Mouse (Mus musculus) activated CD4-positive, CD25-positive, alpha-beta regulatory T cell, adult 4 months (primary cell): ENCODE measurements around the gene Spon1. TPM values are rescaled to one million over a fixed set of nuclear protein-coding genes. Genes with fewer than 3 reads are reported as not detected.
A peak's percentile ranks its signal among the peaks of the same experiment; 100 is the strongest.

Experiments used
- ATAC-seq: one replicate; pipeline ENCODE4 v1.8.0; 2017
- polyA plus RNA-seq, 2 experiments: library from polyadenylated mRNA; unstranded; fragments of 100-300 nt; shearing (Covaris generic); gene quantifications; one replicate each; pipeline ENCODE4 v1.2.1; 2017

The Spon1 gene
- polyA plus RNA-seq, result 1 to 10 TPM in 1 of 2 experiments, under 1 TPM in 1; 0.99 to 1.8 TPM

DNA sequence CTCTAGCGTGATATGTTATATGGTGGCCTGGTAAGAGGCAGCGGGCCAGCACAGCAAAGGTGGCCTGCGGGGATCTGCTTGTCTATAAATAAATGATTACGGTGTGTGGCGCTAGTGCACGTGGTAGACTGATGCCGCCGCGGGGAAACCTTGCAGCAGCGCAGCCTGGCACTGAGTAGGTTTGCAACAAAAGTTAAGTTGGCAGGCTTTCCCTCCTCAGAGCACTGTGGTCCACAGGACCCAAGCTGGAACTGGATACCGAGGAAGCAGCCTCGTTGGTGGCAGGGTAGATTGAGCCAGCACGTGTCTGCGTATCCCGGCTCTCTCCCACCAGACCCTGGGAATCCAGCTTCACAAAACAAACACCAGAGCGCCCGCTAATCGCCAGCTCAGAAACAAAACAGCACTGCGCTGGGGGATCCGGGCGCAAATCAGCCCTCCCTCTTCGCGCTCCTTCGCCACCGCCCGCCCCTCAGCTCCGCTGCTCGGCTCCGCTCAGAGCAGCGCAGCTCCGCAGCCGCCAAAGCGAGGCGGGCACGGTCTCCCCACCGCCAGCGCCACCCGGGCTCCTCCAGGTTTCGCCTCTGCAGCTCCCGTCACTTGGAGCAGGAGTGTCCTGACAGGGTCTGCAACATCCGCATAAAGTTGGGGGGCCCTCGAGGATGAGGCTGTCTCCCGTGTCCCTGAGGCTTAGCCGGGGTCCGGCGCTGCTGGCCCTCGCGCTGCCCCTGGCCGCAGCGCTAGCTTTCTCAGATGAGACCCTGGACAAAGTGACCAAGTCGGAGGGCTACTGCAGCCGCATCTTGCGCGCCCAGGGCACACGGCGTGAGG is at the start of gene Spon1:
Spon1 (plus strand) TSS at position 332 of the 831 bp plus-strand sequence.
- ATAC-seq, result no peak

DNA sequence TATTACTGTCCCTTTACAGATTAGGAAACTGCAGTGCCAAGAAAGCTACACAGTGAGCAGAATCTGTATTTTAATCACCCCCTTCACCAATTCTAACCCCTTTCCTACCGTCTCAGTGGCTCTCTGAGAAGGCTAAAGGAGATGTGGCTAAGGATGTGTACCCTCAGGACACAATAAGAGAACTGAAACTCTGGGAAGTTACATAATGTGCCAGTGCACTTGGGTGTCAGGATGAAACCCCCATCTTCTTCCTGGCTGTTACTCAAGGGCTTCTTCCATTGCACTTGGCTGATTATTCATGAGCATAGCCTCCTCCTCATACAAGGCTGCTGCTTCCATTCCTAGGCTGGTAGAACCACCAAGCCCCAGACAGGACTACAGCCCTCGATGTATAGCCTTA is 43.8 kb upstream of the Spon1 start:
- no peak for ATAC-seq

DNA sequence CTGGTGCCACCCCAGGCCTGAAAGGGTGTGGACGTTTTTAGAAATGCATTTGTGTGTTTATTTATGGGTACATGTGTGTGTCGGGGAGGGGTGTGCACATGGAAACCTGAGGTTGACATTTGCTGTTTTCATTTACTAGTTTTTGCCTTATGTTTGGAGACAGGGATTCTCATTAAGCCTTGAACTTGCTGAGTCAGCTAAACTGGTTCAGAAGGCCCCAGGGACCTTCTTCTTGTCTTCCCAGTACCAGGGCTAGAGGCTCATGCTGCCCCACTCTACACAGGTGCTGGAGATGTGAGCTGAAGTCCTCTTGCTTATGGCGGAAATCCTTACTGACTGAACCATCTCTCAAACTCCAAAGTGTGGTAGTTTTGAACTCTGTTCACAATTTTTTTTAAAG is 41.9 kb upstream of the Spon1 start:
- no peak for ATAC-seq

GRCm38 (mm10) chr7:113727999-113728713 is 37.6 kb upstream of the Spon1 start:
- no peak for ATAC-seq

DNA sequence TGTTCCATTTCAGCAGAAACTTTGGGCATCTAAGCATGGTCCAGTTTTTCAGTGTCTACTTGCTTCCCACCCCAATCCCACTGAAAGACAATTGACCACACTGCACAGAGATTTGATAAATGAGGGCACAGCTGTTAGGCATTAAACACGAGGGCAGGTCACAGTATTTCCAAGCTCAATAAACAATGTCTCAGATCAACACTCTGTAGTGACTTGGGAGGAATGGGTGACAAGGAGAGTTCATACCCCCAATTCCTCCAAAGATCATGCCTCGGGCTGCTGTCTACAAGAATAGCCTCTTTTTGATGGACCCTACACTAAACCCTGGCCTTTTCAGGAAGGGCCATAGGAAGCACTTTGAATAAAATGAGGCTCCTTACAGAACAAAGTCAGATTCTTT is 36.9 kb upstream of the Spon1 start:
- ATAC-seq, result no peak

GRCm38 (mm10) chr7:113730406-113731247 is 35.2 kb upstream of the Spon1 start:
- ATAC-seq, result no peak

- ATAC-seq, result no peak
Observed at GRCm38 (mm10) chr7:113737790-113738362, 27.9 kb upstream of the Spon1 start.

- ATAC-seq, result no peak
Observed at GRCm38 (mm10) chr7:113739181-113739580, 26.6 kb upstream of the Spon1 start.

DNA sequence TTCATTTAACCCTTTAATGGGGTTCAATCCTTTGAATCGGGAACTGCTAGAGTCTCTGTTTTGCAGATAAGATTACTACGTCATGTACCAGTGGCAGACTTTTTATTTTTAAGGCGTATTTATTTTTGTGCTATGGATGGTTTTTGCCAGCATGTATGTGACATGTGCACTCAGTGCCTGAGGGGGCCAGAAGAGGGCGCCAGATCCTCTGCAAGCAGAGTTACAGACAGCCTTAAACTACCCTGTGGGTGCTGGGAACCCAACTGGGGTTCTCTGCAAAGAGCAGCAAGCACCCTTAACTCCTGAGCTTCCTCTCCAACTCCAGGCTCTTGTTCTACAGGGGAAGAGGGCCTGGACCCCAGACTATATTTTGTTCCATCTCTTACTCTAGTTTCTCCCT is 23.2 kb upstream of the Spon1 start:
- ATAC-seq, result no peak

GRCm38 (mm10) chr7:113743982-113744381 is 21.8 kb upstream of the Spon1 start:
- ATAC-seq, result no peak

- ATAC-seq, result no peak
Observed at GRCm38 (mm10) chr7:113756616-113757015, 9.2 kb upstream of the Spon1 start.

DNA sequence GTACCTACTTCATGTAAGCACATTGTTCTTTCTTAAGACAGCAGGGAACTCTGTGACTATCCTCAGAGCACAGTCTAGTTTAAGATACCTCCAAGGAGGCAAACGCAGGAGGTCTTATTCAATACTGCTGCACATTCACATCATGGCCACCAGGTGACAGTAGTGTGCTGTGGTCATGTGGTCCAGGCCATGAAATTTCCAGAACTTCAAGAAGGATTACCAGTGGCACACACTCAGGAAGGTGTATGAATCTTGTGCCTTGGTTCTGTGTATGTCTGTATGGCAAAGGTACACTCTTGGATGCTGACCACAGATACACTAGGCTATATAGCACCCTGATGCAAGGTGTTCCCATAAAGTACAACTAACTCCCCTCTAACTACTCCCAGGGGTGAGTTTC is 6.6 kb upstream of the Spon1 start:
- ATAC-seq, result no peak

DNA sequence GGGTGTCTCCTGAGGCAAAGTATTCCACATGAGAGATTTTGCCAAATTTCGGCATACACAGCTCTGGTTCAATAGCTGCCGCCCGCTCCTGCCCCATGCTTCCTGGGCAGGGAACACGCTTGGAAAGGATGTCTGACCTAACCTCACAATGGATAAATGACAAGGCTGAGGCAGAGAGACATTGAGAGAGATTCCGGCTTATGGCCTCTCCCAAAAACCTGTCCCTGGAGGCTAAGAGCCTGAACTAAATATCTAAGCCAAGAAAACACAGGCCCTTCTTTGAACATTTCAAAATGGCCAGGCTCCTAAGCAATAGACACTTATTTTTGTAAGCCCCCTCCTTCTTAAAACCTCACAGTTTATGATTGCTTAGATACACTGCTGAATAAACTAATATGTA is 665 bp upstream of the Spon1 start:
- no peak for ATAC-seq

- no peak for ATAC-seq
Observed at GRCm38 (mm10) chr7:113766498-113766941, 722 bp downstream of the Spon1 start.

GRCm38 (mm10) chr7:113767546-113767945 is 1.7 kb downstream of the Spon1 start:
- no peak for ATAC-seq

DNA sequence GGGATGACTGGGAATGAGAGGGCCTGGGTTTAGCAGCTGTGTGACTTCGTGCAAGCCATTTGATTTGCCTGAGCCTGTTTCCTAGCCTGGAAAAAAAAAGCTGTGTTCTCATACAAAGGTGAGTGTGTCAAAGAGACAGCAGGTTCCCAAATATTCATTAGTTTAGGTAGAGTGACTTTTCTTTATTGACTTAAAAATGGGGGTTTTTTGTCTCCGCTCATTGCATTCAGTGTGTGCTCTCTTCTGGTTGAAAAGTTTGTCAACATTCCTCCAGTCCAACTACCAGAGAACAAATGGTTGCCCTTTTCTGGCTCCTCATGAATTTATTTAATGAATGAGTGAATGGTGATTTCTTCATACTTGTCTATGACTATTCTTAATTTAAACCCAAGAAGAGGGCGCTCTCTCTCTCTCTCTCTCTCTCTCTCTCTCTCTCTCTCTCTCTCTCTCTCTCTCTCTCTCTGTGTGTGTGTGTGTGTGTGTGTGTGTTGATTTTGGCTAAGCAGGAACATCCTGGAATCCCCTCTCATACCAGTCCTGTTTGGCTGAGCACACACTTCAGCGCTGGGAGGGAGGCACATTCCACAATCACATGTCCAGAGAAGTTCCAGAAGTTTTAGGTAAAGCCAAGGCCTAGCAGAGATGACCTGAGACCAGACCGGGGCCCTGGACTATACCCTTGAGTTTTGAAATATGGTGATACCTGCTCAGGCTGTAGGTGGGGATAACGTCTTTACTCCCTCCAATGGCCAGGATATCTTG is 2.6 kb downstream of the Spon1 start:
- ATAC-seq, result no peak

- no peak for ATAC-seq
Observed at GRCm38 (mm10) chr7:113769281-113769680, 3.5 kb downstream of the Spon1 start.

GRCm38 (mm10) chr7:113772135-113772534 is 6.3 kb downstream of the Spon1 start:
- no peak for ATAC-seq

GRCm38 (mm10) chr7:113773436-113773835 is 7.6 kb downstream of the Spon1 start:
- ATAC-seq, result peak; percentile 65

GRCm38 (mm10) chr7:113774039-113774438 is 8.2 kb downstream of the Spon1 start:
- no peak for ATAC-seq

- ATAC-seq, result no peak
Observed at GRCm38 (mm10) chr7:113774906-113775305, 9.1 kb downstream of the Spon1 start.

- no peak for ATAC-seq
Observed at GRCm38 (mm10) chr7:113778546-113778945, 12.7 kb downstream of the Spon1 start.
